Mouse (Mus musculus): ENCODE data around the gene Slc35f4.

The Slc35f4 gene

GRCm38 (mm10) chr14:49277642-49278041 lies 248.2 kb downstream of the Slc35f4 start:
- DNase-seq, result no peak

GRCm38 (mm10) chr14:49275376-49275775 lies 250.5 kb downstream of the Slc35f4 start:
- no peak for DNase-seq

- no peak for DNase-seq
Observed at GRCm38 (mm10) chr14:49265286-49266002, 260.4 kb downstream of the Slc35f4 start.

Measured in cerebellum, postnatal 14 days (tissue).